18 mouse cellular contexts compared by ENCODE assay signal in genomic region chr5:10446584-10446983, GRCm38 (mm10).
A peak's percentile ranks its signal among the peaks of the same experiment; 100 is the strongest.
DNase-seq lines count a peak whose midpoint lies in the region; ATAC-seq lines count a peak whose summit lies in the region.
"Had no signal": no experiment of that assay in that cellular context is flagged by ENCODE, and none has a peak within 500 bp of the region (broad histone marks: within the 10 kb centered on the region; RNA-seq: fewer than 3 reads in every experiment).

No protein-coding gene starts in this region.

- no peak overlapping the region for H3K4me2 ChIP-seq in hindbrain, embryonic 11.5 days (replicated peaks; ENCODE audit: low read depth, low read length)
- H3K4me2 ChIP-seq in hindbrain, embryonic 14.5 days (replicated peaks) = no peak overlapping the region
- no peak overlapping the region for H3K4me2 ChIP-seq in hindbrain, embryonic 13.5 days
- no peak overlapping the region for H3K4me2 ChIP-seq in hindbrain, embryonic 16.5 days (ENCODE audit: low read length)
- H3K4me2 ChIP-seq: embryonic facial prominence, embryonic 12.5 days; forebrain, embryonic 13.5 days; forebrain, embryonic 15.5 days had no signal

- no peaks in the 10 kb centered on the region for H3K4me1 ChIP-seq in hindbrain, embryonic 11.5 days (replicated peaks; ENCODE audit: control insufficient read depth, insufficient read depth, low read length)
- H3K4me1 ChIP-seq in hindbrain, embryonic 14.5 days (replicated peaks; ENCODE audit: control insufficient read depth, insufficient read depth, low read length) = no peaks in the 10 kb centered on the region
- H3K4me1 ChIP-seq in hindbrain, embryonic 13.5 days (replicated peaks) = 0 out of 2 replicates have a peak, but pooled peaks cover 3% of the 10 kb centered on the region
- no peaks in the 10 kb centered on the region for H3K4me1 ChIP-seq in hindbrain, embryonic 16.5 days (ENCODE audit: control insufficient read depth, insufficient read depth, low read depth, low read length)
- H3K4me1 ChIP-seq: embryonic facial prominence, embryonic 12.5 days; forebrain, embryonic 13.5 days; forebrain, embryonic 15.5 days had no signal

- H3K9ac ChIP-seq in hindbrain, embryonic 11.5 days (ENCODE audit: low read depth, low read length) = no peak overlapping the region
- no peak overlapping the region for H3K9ac ChIP-seq in hindbrain, embryonic 14.5 days
- no peak overlapping the region for H3K9ac ChIP-seq in hindbrain, embryonic 13.5 days
- no peak overlapping the region for H3K9ac ChIP-seq in hindbrain, embryonic 16.5 days (ENCODE audit: low read depth, low read length)
- H3K9ac ChIP-seq: embryonic facial prominence, embryonic 12.5 days; forebrain, embryonic 13.5 days; forebrain, embryonic 15.5 days; forebrain, postnatal 0 days had no signal

- H3K27ac ChIP-seq in hindbrain, embryonic 11.5 days (ENCODE audit: low read depth, low read length) = no peak overlapping the region
- H3K27ac ChIP-seq in hindbrain, embryonic 14.5 days = no peak overlapping the region
- H3K27ac ChIP-seq in hindbrain, embryonic 13.5 days = no peak overlapping the region
- H3K27ac ChIP-seq in hindbrain, embryonic 16.5 days (ENCODE audit: low read depth, low read length) = no peak overlapping the region
- H3K27ac ChIP-seq: embryonic facial prominence, embryonic 12.5 days; forebrain, embryonic 13.5 days; forebrain, embryonic 15.5 days had no signal

- no peak for DNase-seq in hindbrain, embryonic 11.5 days (ENCODE audit: low spot score)
- DNase-seq in hindbrain, embryonic 14.5 days (ENCODE audit: low spot score) = no peak
- peak; percentile 1 for DNase-seq in forelimb bud, embryonic 11.5 days (ENCODE audit: low read depth, low spot score)
- DNase-seq in urinary bladder, postnatal 10 days (ENCODE audit: low spot score) = no peak
- DNase-seq: adrenal gland, adult 2 months; adrenal gland, postnatal 10 days; adrenal gland, postnatal 25 days; cerebellum, adult 11-12 months; cerebellum, adult 2 months; cerebellum, adult 9-10 months; cerebellum, postnatal 10 days; cerebellum, postnatal 25 days; forebrain, postnatal 0 days had no signal

- H3K4me3 ChIP-seq in hindbrain, embryonic 11.5 days (ENCODE audit: low read depth, low read length) = no peak overlapping the region
- H3K4me3 ChIP-seq in hindbrain, embryonic 14.5 days (replicated peaks; ENCODE audit: low read length) = no peak overlapping the region
- no peak overlapping the region for H3K4me3 ChIP-seq in hindbrain, embryonic 13.5 days
- H3K4me3 ChIP-seq in hindbrain, embryonic 16.5 days (ENCODE audit: low read length) = no peak overlapping the region
- H3K4me3 ChIP-seq: embryonic facial prominence, embryonic 12.5 days; forebrain, embryonic 13.5 days; forebrain, embryonic 15.5 days had no signal

- ATAC-seq in hindbrain, embryonic 11.5 days (ENCODE audit: low FRiP score) = peak; percentile 57; the same call in 1 of the 2 replicates
- ATAC-seq in hindbrain, embryonic 14.5 days (ENCODE audit: low FRiP score) = no peak
- 0 out of 2 replicates have a peak, but pooled peaks have one; percentile 54 for ATAC-seq in hindbrain, embryonic 13.5 days (ENCODE audit: low FRiP score)
- ATAC-seq in hindbrain, embryonic 16.5 days = no peak
- ATAC-seq: forebrain, embryonic 13.5 days; forebrain, embryonic 15.5 days; forebrain, postnatal 0 days had no signal

- WGBS in hindbrain, embryonic 11.5 days = 82% methylated on average over 2 of the region's 2 CpGs
- 81% methylated on average over 2 of the region's 2 CpGs for WGBS in hindbrain, embryonic 14.5 days
- 78% methylated on average over 2 of the region's 2 CpGs for WGBS in hindbrain, embryonic 13.5 days
- WGBS in hindbrain, embryonic 16.5 days = 75% methylated on average over 2 of the region's 2 CpGs

- no peaks in the 10 kb centered on the region for H3K36me3 ChIP-seq in hindbrain, embryonic 11.5 days (ENCODE audit: control insufficient read depth, insufficient read depth, low read length)
- H3K36me3 ChIP-seq in hindbrain, embryonic 14.5 days (replicated peaks; ENCODE audit: control insufficient read depth, insufficient read depth) = no peaks in the 10 kb centered on the region
- no peaks in the 10 kb centered on the region for H3K36me3 ChIP-seq in hindbrain, embryonic 13.5 days
- no peaks in the 10 kb centered on the region for H3K36me3 ChIP-seq in hindbrain, embryonic 16.5 days (ENCODE audit: control insufficient read depth, insufficient read depth, low read length)
- H3K36me3 ChIP-seq: embryonic facial prominence, embryonic 12.5 days; forebrain, embryonic 15.5 days had no signal

- no peaks in the 10 kb centered on the region for H3K9me3 ChIP-seq in hindbrain, embryonic 11.5 days (ENCODE audit: control insufficient read depth, low read length)
- no peaks in the 10 kb centered on the region for H3K9me3 ChIP-seq in hindbrain, embryonic 14.5 days (ENCODE audit: control insufficient read depth, low read length)
- no peaks in the 10 kb centered on the region for H3K9me3 ChIP-seq in hindbrain, embryonic 13.5 days
- H3K9me3 ChIP-seq in hindbrain, embryonic 16.5 days (ENCODE audit: control insufficient read depth, low read length) = no peaks in the 10 kb centered on the region
- H3K9me3 ChIP-seq: embryonic facial prominence, embryonic 12.5 days; forebrain, embryonic 13.5 days; forebrain, embryonic 15.5 days had no signal

- no peaks in the 10 kb centered on the region for H3K27me3 ChIP-seq in hindbrain, embryonic 11.5 days (ENCODE audit: control insufficient read depth, insufficient read depth, low read length)
- H3K27me3 ChIP-seq in hindbrain, embryonic 14.5 days (ENCODE audit: control insufficient read depth, insufficient read depth, low read length) = no peaks in the 10 kb centered on the region
- H3K27me3 ChIP-seq in hindbrain, embryonic 13.5 days = no peaks in the 10 kb centered on the region
- no peaks in the 10 kb centered on the region for H3K27me3 ChIP-seq in hindbrain, embryonic 16.5 days (replicated peaks; ENCODE audit: control insufficient read depth, insufficient read depth, low read length)
- H3K27me3 ChIP-seq: embryonic facial prominence, embryonic 12.5 days; forebrain, embryonic 13.5 days; forebrain, embryonic 15.5 days had no signal

Comparison
In these comparisons a context has a peak if more than half of its experiments do, and no peak if none do; other contexts are left out.
1. ATAC-seq: peak in hindbrain, embryonic 11.5 days (single experiment) and hindbrain, embryonic 13.5 days (single experiment); none in hindbrain, embryonic 14.5 days (single experiment) and hindbrain, embryonic 16.5 days (single experiment).